In genomic region chr7:130572821-130573220, GRCm38 (mm10) we compare ENCODE assay signal across 8 mouse cellular contexts. TPM values are rescaled to one million over a fixed set of nuclear protein-coding genes. Genes with fewer than 3 reads are reported as not detected.
DNase-seq lines count a peak whose midpoint lies in the region; ATAC-seq lines count a peak whose summit lies in the region.

Gene Nsmce4a, minus strand, starts transcription at chr7:130573118.

- DNase-seq in thymus, postnatal 0 days (ENCODE audit: low spot score) = no peak
- DNase-seq in thymus, postnatal 36 days = no peak
- no peak for DNase-seq in forebrain, embryonic 10.5 days (ENCODE audit: extremely low spot score, low spot score)
- DNase-seq in heart, postnatal 14 days = no peak
- DNase-seq in limb, embryonic 11.5 days (ENCODE audit: low spot score) = no peak
- no peak for DNase-seq in kidney, postnatal 25 days
- DNase-seq in spleen, adult 12 weeks (ENCODE audit: low spot score) = no peak

- H3K36me3 ChIP-seq in forebrain, embryonic 10.5 days (replicated peaks) = no peaks in the 10 kb centered on the region
- no peaks in the 10 kb centered on the region for H3K36me3 ChIP-seq in limb, embryonic 11.5 days (ENCODE audit: control insufficient read depth, insufficient read depth, low read length)
- no peaks in the 10 kb centered on the region for H3K36me3 ChIP-seq in neural tube, embryonic 15.5 days

- H3K4me1 ChIP-seq in forebrain, embryonic 10.5 days = peaks cover 40% of the 10 kb centered on the region
- H3K4me1 ChIP-seq in limb, embryonic 11.5 days (ENCODE audit: control insufficient read depth, insufficient read depth, low read length) = peaks cover 2% of the 10 kb centered on the region; the same call in 1 of the 2 replicates
- H3K4me1 ChIP-seq in neural tube, embryonic 15.5 days = peaks cover 17% of the 10 kb centered on the region

- WGBS in forebrain, embryonic 10.5 days = 74% methylated on average over 11 of the region's 11 CpGs
- WGBS in limb, embryonic 11.5 days = 86% methylated on average over 8 of the region's 11 CpGs
- WGBS in neural tube, embryonic 15.5 days = 68% methylated on average over 11 of the region's 11 CpGs

- peaks cover 14% of the 10 kb centered on the region for H3K27me3 ChIP-seq in forebrain, embryonic 10.5 days (ENCODE audit: poor library complexity, severe bottlenecking)
- 0 out of 2 replicates have a peak, but pooled peaks cover 3% of the 10 kb centered on the region for H3K27me3 ChIP-seq in limb, embryonic 11.5 days (ENCODE audit: control insufficient read depth, insufficient read depth, low read length)
- H3K27me3 ChIP-seq in neural tube, embryonic 15.5 days (replicated peaks) = no peaks in the 10 kb centered on the region

- no peak within 1 kb of the TSS for H3K4me3 ChIP-seq in forebrain, embryonic 10.5 days
- H3K4me3 ChIP-seq in limb, embryonic 11.5 days (ENCODE audit: low read depth, low read length) = no peak within 1 kb of the TSS
- H3K4me3 ChIP-seq in neural tube, embryonic 15.5 days (replicated peaks) = no peak within 1 kb of the TSS

- no peak within 1 kb of the TSS for H3K27ac ChIP-seq in forebrain, embryonic 10.5 days
- no peak within 1 kb of the TSS for H3K27ac ChIP-seq in limb, embryonic 11.5 days (replicated peaks; ENCODE audit: low read depth, low read length)
- no peak within 1 kb of the TSS for H3K27ac ChIP-seq in neural tube, embryonic 15.5 days (replicated peaks)

- no peak for ATAC-seq in limb, embryonic 11.5 days (ENCODE audit: insufficient number of reproducible peaks, low FRiP score, low TSS enrichment, low read depth)
- ATAC-seq in neural tube, embryonic 15.5 days (ENCODE audit: low FRiP score) = no peak

- no peak within 1 kb of the TSS for H3K9ac ChIP-seq in limb, embryonic 11.5 days (ENCODE audit: low read length)
- H3K9ac ChIP-seq in neural tube, embryonic 15.5 days (replicated peaks) = no peak within 1 kb of the TSS

- intact Hi-C loops in heart, postnatal 14 days (cut with DNase I) = no loop called here

- no peak within 1 kb of the TSS for H3K4me2 ChIP-seq in limb, embryonic 11.5 days (ENCODE audit: low read depth, severe bottlenecking)
- H3K4me2 ChIP-seq in neural tube, embryonic 15.5 days = no peak within 1 kb of the TSS

- H3K9me3 ChIP-seq in forebrain, embryonic 10.5 days = no peaks in the 10 kb centered on the region
- H3K9me3 ChIP-seq in limb, embryonic 11.5 days (ENCODE audit: control insufficient read depth, low read length) = no peaks in the 10 kb centered on the region
- H3K9me3 ChIP-seq in neural tube, embryonic 15.5 days (replicated peaks) = no peaks in the 10 kb centered on the region

RNA-seq across cellular contexts. Expression of gene Nsmce4a, which starts in this region (rescaled TPM):
- polyA plus RNA-seq in thymus, postnatal 0 days (2015; fragmentation: Nextera tagmentation; extraction: Ambion mirVana) = 173 and 179 TPM in 2 replicates
- polyA plus RNA-seq in forebrain, embryonic 10.5 days (2016; fragmentation: Nextera tagmentation; extraction: Ambion mirVana) = 197 and 203 TPM in 2 replicates
- total RNA-seq in heart, postnatal 14 days (2021) = 10 to 100 TPM; 44.3 to 44.4 TPM
- polyA plus RNA-seq in limb, embryonic 11.5 days (2014; fragmentation: Nextera tagmentation; extraction: Ambion mirVana) = 234 and 240 TPM in 2 replicates
- 74.8 and 96.9 TPM in 2 replicates for polyA plus RNA-seq in neural tube, embryonic 15.5 days (2015; fragmentation: Nextera tagmentation; extraction: Ambion mirVana)
